Mouse (Mus musculus) stomach, postnatal 0 days (tissue): ENCODE results near the gene Thap12. TPM values are rescaled to one million over a fixed set of nuclear protein-coding genes. Genes with fewer than 3 reads are reported as not detected.
A peak's percentile ranks its signal among the peaks of the same experiment; 100 is the strongest.

Source experiments
- ATAC-seq: fragments of 200-750 bp; cut with Nextera tagmentation; 2 replicates; pipeline ENCODE4 v1.8.0; 2017; ENCODE audit not compliant: low FRiP score, low TSS enrichment
- DNase-seq: peaks from one replicate; pipeline ENCODE4 v3.0.0-alpha.2; 2016; ENCODE audit warnings: low spot score
- H3K27ac ChIP-seq: fragments of 300-500 bp; sonication (generic); replicated peaks from 2 replicates; pipeline ENCODE4 v1.5.1; 2014; ENCODE audit warnings: mild to moderate bottlenecking, control low read depth
- H3K27me3 ChIP-seq: fragments of 300-500 bp; sonication (generic); 2 replicates; pipeline ENCODE4 v1.6.1; 2014; ENCODE audit warnings: low read length; ENCODE audit not compliant: control insufficient read depth, insufficient read depth
- H3K36me3 ChIP-seq: fragments of 300-500 bp; sonication (generic); 2 replicates; pipeline ENCODE4 v1.6.1; 2014; ENCODE audit warnings: low read length, mixed read lengths; ENCODE audit not compliant: control insufficient read depth, insufficient read depth
- H3K4me1 ChIP-seq: fragments of 300-500 bp; sonication (generic); replicated peaks from 2 replicates; pipeline ENCODE4 v1.6.1; 2014; ENCODE audit warnings: antibody characterized with exemption; ENCODE audit not compliant: control insufficient read depth, insufficient read depth
- H3K4me2 ChIP-seq: fragments of 300-500 bp; sonication (generic); replicated peaks from 2 replicates; pipeline ENCODE4 v1.6.1; 2014; ENCODE audit warnings: low read depth, mild to moderate bottlenecking, control low read depth, moderate library complexity
- H3K4me3 ChIP-seq: fragments of 300-500 bp; sonication (generic); 2 replicates; pipeline ENCODE4 v1.5.1; 2014; ENCODE audit warnings: low read depth, low read length, control low read depth
- H3K9ac ChIP-seq: fragments of 300-500 bp; sonication (generic); 2 replicates; pipeline ENCODE4 v1.6.1; 2014; ENCODE audit warnings: mild to moderate bottlenecking, low read length, control low read depth, mixed read lengths
- H3K9me3 ChIP-seq: fragments of 300-500 bp; sonication (generic); 2 replicates; pipeline ENCODE4 v1.6.1; 2016; ENCODE audit warnings: low read length; ENCODE audit not compliant: control insufficient read depth
- CTCF ChIP-seq: IDR thresholded peaks from 2 replicates; pipeline ENCODE4 v1.5.1; 2016; ENCODE audit warnings: antibody characterized with exemption, low read depth, mild to moderate bottlenecking, moderate library complexity
- EP300 ChIP-seq: optimal IDR thresholded peaks from 2 replicates; pipeline ENCODE3; 2016; ENCODE audit warnings: antibody characterized with exemption
- WGBS: fragments of 180-500 bp; shearing (Covaris S2); extraction: QIAGEN DNeasy Blood & Tissue Kit; methylation state at CpG from one replicate; pipeline ENCODE4 v1.1.7; 2014; 5-methylcytosine and 5-hydroxymethylcytosine counted together
- polyA plus RNA-seq: library from polyadenylated mRNA; unstranded; fragments of >200 nt; fragmentation: Nextera tagmentation; extraction: Ambion mirVana; gene quantifications from 2 replicates; pipeline ENCODE4 v1.2.1, GENCODE M21; 2015

Gene Thap12
- polyA plus RNA-seq: 29.7 and 33.3 TPM in 2 replicates

DNA sequence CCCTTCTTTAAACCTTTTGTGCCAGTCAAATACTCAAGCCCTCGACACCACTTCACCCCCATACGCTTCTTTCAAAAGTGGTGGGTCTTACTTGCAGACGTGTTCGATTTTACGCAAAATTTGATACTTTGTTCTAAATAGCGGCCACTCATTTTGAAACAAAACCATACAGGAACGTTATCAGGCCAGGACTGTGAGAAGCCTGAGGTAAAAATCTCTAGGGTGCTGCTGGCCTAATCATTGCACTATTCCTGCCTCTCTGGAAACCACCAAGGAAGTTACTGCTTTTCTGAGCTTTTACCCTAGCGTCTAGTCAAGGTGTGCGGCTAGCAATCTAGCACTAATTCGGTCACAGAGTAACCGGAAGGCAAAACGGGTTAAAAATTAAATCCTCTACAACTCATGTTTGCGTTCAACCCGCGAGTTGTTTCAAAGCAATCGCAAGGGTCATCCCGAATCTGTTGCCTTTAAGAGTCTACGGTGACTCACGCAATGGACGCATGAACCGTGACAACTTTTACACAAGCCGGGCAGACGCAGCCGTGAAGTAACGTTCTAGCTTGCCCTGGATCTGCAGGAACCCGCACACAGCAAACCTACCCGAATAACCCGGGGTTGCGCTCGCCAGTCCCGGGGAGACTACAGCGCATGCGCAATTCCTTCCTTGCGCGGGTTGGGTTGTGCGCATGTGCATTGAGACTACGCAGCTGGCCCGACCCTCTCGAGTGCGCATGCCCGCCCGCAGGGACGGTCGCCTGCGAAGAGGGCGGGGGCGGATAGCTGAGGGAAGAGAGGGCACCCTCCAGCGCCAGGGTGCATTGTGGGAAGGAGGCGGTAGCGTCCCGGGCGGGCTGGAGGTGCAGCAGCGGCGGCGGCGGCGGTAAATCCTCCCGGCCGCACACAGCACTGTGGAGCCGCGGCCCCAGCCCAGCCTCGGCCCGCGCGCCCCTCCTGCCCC is at the start of gene Thap12:
Gene Thap12, plus strand, starts transcription at position 821 of the 958 bp plus-strand sequence.
- no peaks in the 10 kb centered on the region for H3K36me3 ChIP-seq
- TF ChIP-seq EP300: no peak
- TF ChIP-seq CTCF: peak; percentile 64
- peak within 1 kb of the TSS; percentile 94 for H3K4me3 ChIP-seq
- peak within 1 kb of the TSS; percentile 78 for H3K4me2 ChIP-seq
- WGBS: 2% methylated on average over 58 of the region's 65 CpGs
- H3K27ac ChIP-seq: peak within 1 kb of the TSS; percentile 90
- peak; percentile 99 for ATAC-seq
- H3K27me3 ChIP-seq: no peaks in the 10 kb centered on the region
- H3K9ac ChIP-seq: peak within 1 kb of the TSS; percentile 97
- DNase-seq: peak; percentile 99
- H3K4me1 ChIP-seq: no peaks in the 10 kb centered on the region; the same call in none of the 2 replicates
- H3K9me3 ChIP-seq: no peaks in the 10 kb centered on the region

DNA sequence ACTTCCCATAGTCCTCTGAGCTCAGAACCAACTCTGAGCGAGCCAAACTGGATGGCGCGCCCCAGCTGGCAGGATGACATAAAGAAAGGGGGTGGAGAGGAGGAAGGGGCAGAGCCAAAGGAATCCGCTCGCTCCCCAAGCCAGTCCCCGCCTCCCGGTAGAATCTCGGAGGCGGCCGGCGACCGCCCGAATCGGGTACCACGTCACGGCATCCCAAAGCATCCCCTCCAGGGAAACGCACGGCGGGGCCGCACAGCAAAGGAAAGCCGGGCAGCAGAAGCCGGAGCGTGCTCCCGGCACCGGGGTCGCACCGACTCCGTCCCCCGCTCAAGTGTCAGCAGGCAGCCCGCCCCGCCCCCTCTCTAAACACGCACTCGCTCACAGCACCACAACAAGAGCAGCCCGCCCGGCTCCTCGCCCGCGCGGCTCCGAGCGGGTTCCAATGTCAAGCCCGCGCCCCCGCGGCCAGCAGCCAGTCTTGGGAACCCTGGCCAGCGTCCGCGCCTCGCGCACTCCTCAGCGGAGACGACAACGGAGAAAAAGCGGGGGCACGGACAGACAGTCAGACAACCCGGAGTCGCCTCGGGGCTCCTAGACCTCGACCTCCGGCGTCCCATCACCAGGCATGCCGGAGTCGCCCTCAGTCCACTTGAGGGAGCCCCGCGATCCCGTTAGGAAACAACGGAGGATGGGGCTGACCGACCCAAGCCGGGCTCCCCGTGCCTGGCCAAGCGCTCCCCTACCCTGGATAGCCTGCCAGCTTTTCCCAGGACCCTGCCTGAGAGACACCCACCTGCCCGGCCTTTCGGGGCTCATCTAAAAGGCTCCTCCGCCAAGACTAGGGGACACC is 47.0 kb upstream of the Thap12 start:
- no peak for TF ChIP-seq EP300
- TF ChIP-seq CTCF: peak; percentile 56
- no peaks in the 10 kb centered on the region for H3K27me3 ChIP-seq
- ATAC-seq: peak; percentile 62
- under 1% methylated on average over 73 of the region's 74 CpGs for WGBS
- 0 out of 2 replicates have a peak, but pooled peaks cover 5% of the 10 kb centered on the region for H3K4me1 ChIP-seq
- H3K4me2 ChIP-seq: peak overlapping the region; percentile 82
- peak overlapping the region; percentile 83 for H3K4me3 ChIP-seq
- H3K9me3 ChIP-seq: no peaks in the 10 kb centered on the region
- H3K9ac ChIP-seq: peak overlapping the region; percentile 84
- H3K27ac ChIP-seq: peak overlapping the region; percentile 95
- DNase-seq: peak; percentile 84
- no peaks in the 10 kb centered on the region; the same call in 1 of the 2 replicates for H3K36me3 ChIP-seq

DNA sequence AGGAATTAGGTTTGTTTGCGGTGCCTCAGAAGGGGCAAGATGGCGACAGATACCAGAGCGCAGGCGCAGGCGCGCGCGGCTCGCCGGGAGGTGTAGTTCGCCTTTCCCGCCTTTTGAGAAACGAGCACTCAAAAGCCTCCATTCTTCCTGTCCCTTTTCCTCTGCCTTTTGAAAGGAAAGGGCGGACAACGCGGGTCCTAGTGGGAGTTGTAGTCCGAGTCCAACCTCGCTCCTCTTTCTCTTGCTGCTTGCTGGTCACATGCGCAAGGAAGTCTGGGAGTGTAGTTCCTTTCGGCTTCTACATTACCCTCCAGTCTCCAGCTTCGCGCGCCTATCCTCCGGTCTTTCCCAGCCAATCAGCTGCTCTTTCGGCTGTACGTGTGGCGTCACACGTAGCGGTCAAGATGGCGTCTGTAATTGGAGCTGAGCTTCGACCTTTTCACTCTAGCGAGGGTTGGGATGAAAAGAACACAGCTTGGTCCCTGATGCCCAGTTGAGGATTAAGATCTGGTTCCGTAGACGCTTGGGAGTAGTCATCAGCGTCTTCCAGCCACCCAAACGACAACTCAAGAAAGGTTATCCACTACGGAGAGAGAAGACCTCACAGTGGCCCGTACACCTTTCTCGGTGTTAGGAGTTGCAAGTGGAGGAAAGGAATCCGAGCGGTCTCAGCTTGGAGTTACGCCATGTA is 46.2 kb upstream of the Thap12 start, which contains the start of gene Emsy:
Gene Emsy, minus strand, starts transcription at position 253 of the 691 bp plus-strand sequence.
- Histone ChIP-seq H3K27ac (peak within 1 kb of the TSS; percentile 95), H3K9me3 (no peaks in the 10 kb centered on the region), H3K27me3 (no peaks in the 10 kb centered on the region), H3K9ac (peak within 1 kb of the TSS; percentile 84), H3K4me2 (peak within 1 kb of the TSS; percentile 82), H3K36me3 (no peaks in the 10 kb centered on the region; the same call in 1 of the 2 replicates), H3K4me3 (peak within 1 kb of the TSS; percentile 83), H3K4me1 (0 out of 2 replicates have a peak, but pooled peaks cover 5% of the 10 kb centered on the region)
- DNase-seq (peak; percentile 94), ATAC-seq (peak; percentile 98)
- WGBS: under 1% methylated on average over 42 of the region's 42 CpGs
- TF ChIP-seq CTCF: no peak
- no peak for TF ChIP-seq EP300

DNA sequence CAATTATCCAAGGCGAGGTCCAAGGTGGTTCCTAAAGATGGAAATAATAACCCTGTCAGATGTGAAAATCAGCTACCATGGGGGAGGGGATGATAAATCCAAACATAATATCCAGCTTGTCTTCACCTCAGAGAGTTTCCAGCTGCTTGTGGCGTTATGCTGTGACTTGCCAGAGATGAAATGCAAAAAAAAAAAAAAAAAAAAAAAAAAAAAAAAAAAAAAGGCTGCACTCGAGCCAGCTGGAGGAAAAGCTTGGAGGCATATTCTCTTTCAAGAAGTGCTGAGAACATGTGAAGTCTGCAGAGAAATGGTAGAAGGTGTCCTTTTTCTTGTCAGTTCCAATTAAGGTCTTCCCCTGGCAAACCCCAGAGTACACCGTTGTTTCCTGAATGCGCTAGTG is 37.7 kb upstream of the Thap12 start:
- no peak overlapping the region for H3K9ac ChIP-seq
- ATAC-seq: no peak
- no peak overlapping the region for H3K4me3 ChIP-seq
- no peaks in the 10 kb centered on the region for H3K9me3 ChIP-seq
- H3K4me1 ChIP-seq: no peaks in the 10 kb centered on the region
- WGBS: 30% methylated on average over 5 of the region's 5 CpGs
- H3K4me2 ChIP-seq: no peak overlapping the region
- TF ChIP-seq CTCF: no peak
- no peak for TF ChIP-seq EP300
- no peak for DNase-seq
- no peak overlapping the region for H3K27ac ChIP-seq
- H3K27me3 ChIP-seq: no peaks in the 10 kb centered on the region
- H3K36me3 ChIP-seq: no peaks in the 10 kb centered on the region

DNA sequence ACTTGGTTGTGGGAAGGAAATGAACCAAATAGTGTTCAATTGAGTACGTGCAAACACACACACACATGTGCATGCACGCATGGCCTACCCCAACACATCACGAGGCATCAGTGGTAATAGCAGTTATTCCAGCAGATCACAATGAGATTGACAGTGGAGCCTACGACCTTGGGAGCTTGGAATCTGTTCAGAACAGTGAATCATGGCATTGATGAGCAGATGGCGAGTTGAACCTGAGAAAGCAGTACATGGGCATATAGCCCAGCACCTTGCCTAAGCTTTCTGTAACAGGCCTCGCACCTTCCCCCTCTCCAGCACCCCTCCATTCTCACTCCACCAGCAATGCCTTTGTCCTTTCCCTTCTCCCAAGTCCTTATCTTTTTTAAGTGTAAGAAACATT is 37.2 kb upstream of the Thap12 start:
- no peaks in the 10 kb centered on the region for H3K36me3 ChIP-seq
- WGBS: 77% methylated on average over 6 of the region's 6 CpGs
- H3K4me1 ChIP-seq: no peaks in the 10 kb centered on the region
- no peak overlapping the region for H3K9ac ChIP-seq
- no peak overlapping the region for H3K4me2 ChIP-seq
- H3K27me3 ChIP-seq: no peaks in the 10 kb centered on the region
- H3K27ac ChIP-seq: no peak overlapping the region
- TF ChIP-seq CTCF (no peak), EP300 (no peak)
- H3K9me3 ChIP-seq: no peaks in the 10 kb centered on the region
- no peak for DNase-seq
- ATAC-seq: no peak
- no peak overlapping the region for H3K4me3 ChIP-seq
